Mouse (Mus musculus) ovary, postnatal 14 days (tissue): ENCODE measurements at regions not wholly inside any gene's neighbourhood (a gene's known extent, or its start where the extent isn't known, plus 50 kb on each side); places are given as distances from the start of the nearest gene placed in this dataset.
"Not testable (repeated sequence)": the region's sequence is repeated elsewhere in the genome, so short reads cannot be mapped to it uniquely, and the experiment has no call there.

Experiments
- DNase-seq: peaks from one replicate; pipeline ENCODE4 v3.0.0; 2022; ENCODE audit warnings: low spot score

DNA sequence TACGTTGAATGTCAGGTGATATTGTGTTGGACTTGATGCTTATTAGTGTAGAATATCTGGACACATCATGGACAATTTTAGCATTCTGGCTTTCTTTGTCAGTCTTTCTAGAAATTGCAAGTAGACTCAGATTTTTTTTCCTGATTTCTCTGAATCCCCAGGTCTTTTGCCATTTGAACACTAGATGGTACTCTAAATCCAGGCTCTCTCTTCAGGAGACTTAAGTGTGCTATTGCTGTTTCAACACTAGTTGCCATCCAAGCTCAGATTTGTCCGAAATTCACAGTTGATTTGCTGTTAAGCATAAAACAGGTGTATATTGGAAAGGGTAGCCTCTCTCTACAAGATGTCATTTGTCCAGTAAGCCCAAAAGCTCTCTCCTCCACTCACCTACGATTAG lies 451.5 kb downstream of the Lmo7 start:
- no peak for DNase-seq

DNA sequence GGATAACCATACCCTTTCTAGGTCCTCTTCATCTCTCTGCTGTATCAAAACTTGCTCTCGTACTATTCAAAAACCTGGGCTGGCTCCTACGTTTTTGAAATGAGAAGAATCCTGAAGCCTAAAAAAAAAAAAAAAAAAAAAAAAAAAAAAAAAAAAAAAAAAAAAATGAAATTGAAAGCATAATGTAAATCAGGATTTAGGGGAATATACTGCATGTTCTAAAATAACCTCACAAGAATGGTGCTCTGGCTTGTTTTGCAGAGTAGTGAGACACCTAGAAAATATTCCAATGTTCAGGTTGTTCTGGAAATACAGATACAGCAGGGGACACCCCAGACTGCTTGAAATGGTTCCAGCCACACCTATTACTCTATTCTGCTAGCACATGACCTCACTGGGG lies 442.0 kb downstream of the Lmo7 start:
- DNase-seq = no peak

DNA sequence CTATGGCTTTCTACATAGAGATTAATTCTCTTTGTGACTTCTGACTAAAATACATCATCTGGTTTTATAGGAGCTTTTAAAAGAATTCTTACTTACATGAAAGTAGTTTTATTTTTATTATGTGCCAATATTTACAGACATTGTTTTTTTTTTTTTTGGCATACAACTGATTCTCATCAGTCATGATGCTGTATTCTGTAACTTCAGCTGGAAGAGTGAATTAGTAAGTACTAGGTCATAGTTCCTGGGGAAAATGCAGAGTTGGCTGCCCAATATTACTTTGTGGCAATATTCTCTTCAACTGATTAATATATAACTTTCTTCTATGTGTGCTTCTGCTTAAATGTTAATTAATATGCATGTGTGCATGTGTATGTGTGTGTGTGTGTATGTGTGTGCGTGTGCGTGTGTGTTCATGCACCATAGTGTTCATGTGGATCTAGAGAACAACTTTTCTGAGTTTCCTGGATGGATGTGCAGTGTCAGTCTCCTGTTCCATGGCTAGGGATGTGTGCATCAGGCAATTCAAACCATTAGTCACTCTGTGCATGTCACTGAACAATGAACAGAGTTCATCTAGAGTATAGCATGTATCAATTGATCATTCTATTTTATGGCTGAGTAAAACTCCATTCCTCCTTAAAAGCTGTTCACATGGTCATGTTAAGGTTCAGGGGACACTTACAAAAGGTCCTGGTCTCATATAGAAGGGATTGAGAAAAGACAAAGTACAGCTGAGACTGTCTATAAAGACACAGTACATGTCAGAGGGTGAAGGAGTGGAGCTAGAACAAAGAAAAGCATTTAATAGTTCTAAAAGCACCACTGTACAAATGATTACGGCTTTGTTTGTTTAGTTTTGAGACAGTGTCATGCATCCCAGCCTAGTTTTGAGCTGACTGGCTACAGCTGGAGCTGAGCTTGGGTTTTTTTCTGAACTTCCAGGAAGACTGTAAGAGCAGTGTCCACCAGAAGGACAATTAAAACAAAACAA lies 431.8 kb downstream of the Lmo7 start:
- DNase-seq = no peak

DNA sequence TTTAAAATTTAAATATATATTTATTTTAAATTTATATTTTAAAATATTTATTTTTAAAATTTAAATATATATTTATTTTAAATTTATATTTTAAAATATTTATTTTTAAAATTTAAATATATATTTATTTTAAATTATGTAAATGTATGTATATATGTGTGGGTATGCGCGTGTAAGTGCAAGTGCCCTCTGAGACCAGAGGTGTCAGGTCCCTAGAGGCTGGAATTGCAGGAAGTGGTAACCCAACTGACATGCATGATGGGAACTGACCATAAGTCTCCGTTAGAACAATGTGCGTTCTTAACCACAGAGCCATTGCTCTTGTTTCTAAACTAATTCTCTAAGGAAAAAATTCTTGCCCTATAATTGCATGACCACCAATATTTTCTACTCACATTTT lies 420.7 kb downstream of the Lmo7 start:
- not testable (repeated sequence) for DNase-seq

DNA sequence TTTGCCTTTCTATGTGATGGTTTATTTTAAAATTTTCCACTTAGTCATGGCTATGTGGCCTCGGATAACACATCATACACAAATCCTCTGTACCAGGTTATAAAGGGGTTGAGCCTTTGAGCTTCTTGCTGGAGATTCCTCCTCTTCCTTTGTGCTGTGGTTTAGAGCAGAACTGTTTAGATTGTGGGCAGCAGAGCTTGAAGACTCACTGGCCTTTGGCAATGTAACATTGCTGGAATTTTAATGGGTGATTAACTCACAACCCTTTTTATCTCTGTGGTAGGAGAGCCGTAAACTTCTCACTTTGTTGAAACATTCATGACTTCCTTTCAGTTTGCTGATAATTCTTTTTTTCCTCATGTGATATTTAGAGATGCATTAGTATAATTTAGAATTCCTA lies 413.0 kb downstream of the Lmo7 start:
- no peak for DNase-seq

- no peak for DNase-seq
These were observed 409.2 kb downstream of the Lmo7 start for GRCm38 (mm10) chr14:102138936-102139335.

GRCm38 (mm10) chr14:102118166-102118565 lies 388.4 kb downstream of the Lmo7 start:
- DNase-seq = no peak

DNA sequence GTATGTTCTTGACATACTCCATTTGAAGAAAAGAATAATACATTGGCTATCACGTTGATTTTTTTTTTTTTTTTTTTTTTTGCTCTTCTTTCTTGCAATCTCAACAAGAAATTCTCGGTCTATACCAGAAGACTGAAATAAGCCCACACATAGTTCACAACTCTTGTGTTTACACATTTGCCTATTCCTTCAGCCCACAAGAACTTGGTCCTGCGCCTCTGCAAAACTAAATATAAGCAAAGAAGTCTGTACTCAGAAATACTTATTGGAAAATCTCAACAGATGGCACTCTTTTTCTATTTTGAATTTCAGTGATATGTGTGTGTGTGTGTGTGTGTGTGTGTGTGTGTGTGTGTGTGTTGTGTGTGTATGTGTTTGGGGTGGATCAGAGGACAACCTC lies 376.4 kb downstream of the Lmo7 start:
- DNase-seq = no peak

DNA sequence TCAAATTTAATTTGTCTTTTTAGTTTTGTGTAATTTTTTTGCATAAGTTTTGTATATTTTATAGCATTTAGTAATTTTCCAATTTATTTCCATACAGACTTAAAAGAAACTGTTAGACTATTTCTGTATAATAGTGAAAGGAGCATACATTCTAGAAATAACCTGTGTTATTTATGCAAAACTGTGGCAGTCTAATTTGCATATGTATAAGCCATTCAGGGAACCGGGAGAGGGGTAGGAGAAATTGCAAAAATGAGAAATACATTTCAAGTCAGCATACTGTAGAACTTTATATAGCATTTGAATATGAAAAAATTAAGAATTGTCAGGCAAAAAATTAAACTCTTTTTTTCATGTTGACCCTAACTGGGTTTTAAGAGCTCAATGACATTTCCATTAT lies 364.3 kb downstream of the Lmo7 start:
- no peak for DNase-seq

GRCm38 (mm10) chr14:102092557-102092956 lies 362.8 kb downstream of the Lmo7 start:
- DNase-seq = no peak

DNA sequence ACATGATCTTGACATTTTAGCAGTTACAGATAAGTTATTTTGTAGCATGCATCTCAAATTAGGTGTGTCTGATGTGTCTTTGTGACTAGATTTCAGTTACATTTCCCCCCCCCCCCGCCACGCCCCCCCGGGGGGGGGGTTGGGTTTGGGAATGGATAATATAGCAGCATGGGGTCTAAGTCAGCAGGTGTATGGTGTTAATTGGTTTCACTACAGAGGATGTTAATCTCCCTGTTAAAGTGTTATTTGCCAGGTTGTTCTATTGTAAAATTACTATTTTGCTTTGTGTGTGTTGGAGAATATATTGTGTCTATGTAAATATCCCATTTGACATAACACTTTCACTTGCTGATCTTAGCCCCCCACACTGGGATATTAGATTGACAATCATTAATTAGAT lies 319.2 kb downstream of the Lmo7 start:
- no peak for DNase-seq

DNA sequence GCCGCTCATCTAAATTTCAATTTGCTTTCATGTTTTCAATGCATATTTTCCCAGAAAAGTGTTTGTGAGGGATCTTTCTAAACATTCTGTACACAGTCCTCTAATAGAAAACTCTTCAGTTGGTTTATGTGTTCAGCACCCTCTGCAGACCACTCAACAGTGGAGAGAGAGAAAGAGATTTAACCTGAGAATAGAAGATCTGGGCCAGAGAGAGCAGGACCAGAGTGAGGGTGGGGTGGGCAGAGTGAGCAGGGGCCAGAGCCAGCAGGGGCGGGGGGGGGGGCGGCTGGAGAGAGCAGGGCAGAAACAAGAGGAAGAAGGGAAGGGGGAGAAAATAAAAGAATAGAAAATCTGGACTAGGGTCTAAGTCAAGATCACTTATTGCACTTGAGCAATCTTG lies 318.7 kb downstream of the Lmo7 start:
- DNase-seq = no peak

DNA sequence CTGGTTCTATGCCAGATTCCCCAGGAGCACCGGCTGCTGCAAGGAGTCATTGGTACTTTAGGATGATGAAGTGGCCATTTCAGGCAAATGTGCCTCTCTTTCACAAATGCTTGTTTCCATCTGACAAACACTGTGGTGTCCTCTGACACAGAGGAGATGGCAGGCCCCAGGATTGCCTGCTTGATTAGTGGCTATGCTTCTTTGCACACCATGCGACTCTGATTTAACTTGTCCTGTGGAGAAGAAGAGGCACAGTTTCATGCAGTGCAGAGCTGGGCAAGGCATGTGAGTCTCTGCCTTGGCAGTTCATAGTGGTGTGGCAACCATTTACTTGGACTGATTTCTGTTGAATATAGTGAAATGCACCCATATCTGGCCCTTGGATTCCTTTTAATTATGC lies 308.4 kb downstream of the Lmo7 start:
- DNase-seq = no peak

DNA sequence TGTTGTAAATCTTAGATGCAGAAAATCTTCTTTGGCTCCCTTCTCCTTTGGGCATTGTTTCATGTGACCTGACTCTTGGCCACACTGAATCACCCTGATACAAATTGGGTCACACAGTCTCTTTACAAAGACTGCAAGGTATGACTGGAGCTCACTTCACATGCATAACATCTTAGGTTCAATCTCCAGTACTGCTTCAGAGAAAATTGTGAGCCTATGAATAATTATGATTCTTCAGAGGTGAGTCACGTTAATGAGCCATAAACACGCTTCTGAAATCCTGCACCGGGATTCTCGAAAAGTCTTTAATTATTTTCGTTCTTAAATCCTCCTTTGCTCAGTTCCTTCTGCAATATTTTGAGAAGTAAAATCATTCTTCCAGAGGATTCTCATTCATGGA lies 307.7 kb downstream of the Lmo7 start:
- no peak for DNase-seq

- no peak for DNase-seq
These were observed 301.5 kb downstream of the Lmo7 start for GRCm38 (mm10) chr14:102031047-102031903.

- no peak for DNase-seq
These were observed 294.9 kb downstream of the Lmo7 start for GRCm38 (mm10) chr14:102024646-102025045.

DNA sequence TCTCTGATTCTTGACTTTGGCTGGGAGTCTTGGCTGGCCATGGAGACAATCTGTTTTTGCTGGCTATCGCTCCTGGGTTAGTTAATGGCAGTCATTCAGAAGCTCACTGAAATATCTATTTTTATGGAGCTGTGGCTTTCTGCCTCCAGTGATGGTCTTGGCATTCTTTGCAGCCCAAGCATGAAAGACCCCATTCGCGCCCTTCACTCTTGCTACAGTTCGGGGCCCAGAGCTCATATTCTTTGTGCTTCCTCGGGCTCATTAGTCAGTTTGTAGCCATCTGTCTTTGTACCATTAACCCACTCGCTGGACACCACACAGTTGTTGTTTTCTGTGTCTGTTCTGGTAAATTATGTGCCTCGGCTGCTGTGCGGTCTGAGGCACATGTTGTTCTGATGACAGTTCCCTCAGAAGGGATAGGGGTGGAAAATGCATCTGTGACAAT lies 290.4 kb downstream of the Lmo7 start:
- DNase-seq = no peak

- no peak for DNase-seq
These were observed 289.6 kb downstream of the Lmo7 start for GRCm38 (mm10) chr14:102019320-102019719.

DNA sequence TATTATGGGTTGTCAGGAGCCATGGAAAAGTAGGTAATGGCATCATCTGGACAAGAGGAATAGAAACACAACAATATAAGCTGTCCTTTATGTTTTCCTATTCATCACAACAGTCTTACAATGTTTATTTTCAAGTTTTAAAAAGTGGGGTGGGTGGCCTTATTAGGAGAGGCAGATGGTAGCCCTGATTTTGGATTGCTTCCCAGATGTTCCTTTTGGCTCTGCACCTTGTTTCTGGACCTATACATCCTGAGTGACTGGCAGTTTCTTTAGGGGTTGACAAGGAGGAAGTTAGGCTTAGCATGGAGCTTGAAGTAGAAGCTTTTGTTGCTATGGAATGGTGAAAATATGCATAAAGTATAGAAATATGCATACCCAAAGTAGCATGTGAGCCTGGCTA lies 286.8 kb downstream of the Lmo7 start:
- DNase-seq = no peak

- no peak for DNase-seq
These were observed 285.3 kb downstream of the Lmo7 start for GRCm38 (mm10) chr14:102014976-102015603.

GRCm38 (mm10) chr14:102013238-102013637 lies 283.5 kb downstream of the Lmo7 start:
- no peak for DNase-seq

DNA sequence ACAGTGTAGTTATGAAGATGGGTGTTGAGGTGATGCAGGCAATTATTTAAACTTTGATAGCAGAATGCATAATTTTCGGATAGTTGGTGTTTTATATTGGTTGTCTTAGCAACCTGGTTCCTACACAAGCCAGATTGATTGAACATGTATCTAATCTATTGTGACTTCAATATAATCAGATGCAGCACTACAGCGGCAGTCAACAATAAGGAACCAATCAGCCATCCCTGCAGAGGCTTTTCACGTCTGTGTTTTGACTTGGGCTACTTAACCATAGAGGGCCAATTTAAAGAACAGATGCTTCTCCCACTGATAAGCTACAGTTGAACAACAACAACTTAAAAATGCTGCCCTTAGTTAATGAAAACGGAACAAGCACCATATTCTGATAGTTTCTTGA lies 267.8 kb downstream of the Lmo7 start:
- no peak for DNase-seq
